Mouse (Mus musculus) intestine, embryonic 15.5 days (tissue): Measurements from ENCODE around the gene Gm21836. TPM values are rescaled to one million over a fixed set of nuclear protein-coding genes. Genes with fewer than 3 reads are reported as not detected.
"Not testable (repeated sequence)": the region's sequence is repeated elsewhere in the genome, so short reads cannot be mapped to it uniquely, and the experiment has no call there.

Experiments used
- ATAC-seq: fragments of 200-750 bp; cut with Nextera tagmentation; 2 replicates; pipeline ENCODE4 v1.8.0; 2017; ENCODE audit warnings: moderate TSS enrichment, moderate library complexity
- H3K27ac ChIP-seq: fragments of 300-500 bp; sonication (generic); 2 replicates; pipeline ENCODE4 v1.5.1; 2015; ENCODE audit warnings: mild to moderate bottlenecking, inconsistent platforms
- H3K27me3 ChIP-seq: fragments of 300-500 bp; sonication (generic); replicated peaks from 2 replicates; pipeline ENCODE4 v1.6.1; 2015; ENCODE audit warnings: inconsistent platforms
- H3K36me3 ChIP-seq: fragments of 300-500 bp; sonication (generic); 2 replicates; pipeline ENCODE4 v1.6.1; 2015; ENCODE audit warnings: inconsistent platforms
- H3K4me1 ChIP-seq: fragments of 300-500 bp; sonication (generic); replicated peaks from 2 replicates; pipeline ENCODE4 v1.6.1; 2015; ENCODE audit warnings: inconsistent platforms
- H3K4me2 ChIP-seq: fragments of 300-500 bp; sonication (generic); replicated peaks from 2 replicates; pipeline ENCODE4 v1.6.1; 2015; ENCODE audit warnings: mild to moderate bottlenecking, inconsistent platforms
- H3K4me3 ChIP-seq: fragments of 300-500 bp; sonication (generic); replicated peaks from 2 replicates; pipeline ENCODE4 v1.5.1; 2015; ENCODE audit warnings: inconsistent platforms
- H3K9ac ChIP-seq: fragments of 300-500 bp; sonication (generic); 2 replicates; pipeline ENCODE4 v1.6.1; 2015; ENCODE audit warnings: inconsistent platforms
- H3K9me3 ChIP-seq: fragments of 300-500 bp; sonication (generic); 2 replicates; pipeline ENCODE4 v1.6.1; 2016; ENCODE audit warnings: inconsistent platforms
- WGBS: fragments of 180-500 bp; shearing (Covaris S2); methylation state at CpG from one replicate; pipeline ENCODE4 v1.1.7; 2015; 5-methylcytosine and 5-hydroxymethylcytosine counted together
- polyA plus RNA-seq: library from polyadenylated mRNA; unstranded; fragments of >200 nt; fragmentation: Nextera tagmentation; extraction: Ambion mirVana; gene quantifications from 2 replicates; pipeline ENCODE4 v1.2.1, GENCODE M21; 2015

Gene Gm21836
- not detected in 2 replicates for polyA plus RNA-seq

- H3K4me1 ChIP-seq, ATAC-seq, H3K36me3 ChIP-seq, H3K27ac ChIP-seq, H3K4me3 ChIP-seq, H3K9me3 ChIP-seq, H3K9ac ChIP-seq, H3K4me2 ChIP-seq, H3K27me3 ChIP-seq: not testable (repeated sequence)
- WGBS: 81% methylated on average over 2 of the region's 2 CpGs
These were observed at the start of gene Gm21836 for GRCm38 (mm10) chr9:124493693-124494092. Gene Gm21836 (minus strand): TSS chr9:124493793.

- not testable (repeated sequence) for H3K27ac ChIP-seq, H3K36me3 ChIP-seq, H3K4me3 ChIP-seq, H3K4me1 ChIP-seq, ATAC-seq, H3K9me3 ChIP-seq, H3K27me3 ChIP-seq, H3K4me2 ChIP-seq, H3K9ac ChIP-seq
- WGBS: 53% methylated on average over 13 of the region's 15 CpGs
These were observed 13.1 kb downstream of the Gm21836 start for GRCm38 (mm10) chr9:124480361-124480980.

GRCm38 (mm10) chr9:124478081-124478480 is 15.5 kb downstream of the Gm21836 start:
- H3K36me3 ChIP-seq: peaks cover 8% of the 10 kb centered on the region
- 59% methylated on average over 3 of the region's 3 CpGs for WGBS
- no peaks in the 10 kb centered on the region for H3K9me3 ChIP-seq
- no peak overlapping the region for H3K9ac ChIP-seq
- ATAC-seq: peak; percentile 50; the same call in 1 of the 2 replicates
- no peaks in the 10 kb centered on the region for H3K4me1 ChIP-seq
- no peak overlapping the region for H3K4me2 ChIP-seq
- H3K27ac ChIP-seq: no peak overlapping the region
- H3K27me3 ChIP-seq: no peaks in the 10 kb centered on the region
- H3K4me3 ChIP-seq: no peak overlapping the region

GRCm38 (mm10) chr9:124476096-124476902 is 17.3 kb downstream of the Gm21836 start, which contains the start of gene Ppp2r3d:
Gene Ppp2r3d (minus strand): TSS chr9:124476898.
- Histone ChIP-seq H3K27ac (no peak within 1 kb of the TSS), H3K4me1 (no peaks in the 10 kb centered on the region), H3K4me2 (no peak within 1 kb of the TSS), H3K9ac (no peak within 1 kb of the TSS), H3K27me3 (no peaks in the 10 kb centered on the region), H3K36me3 (peaks cover 8% of the 10 kb centered on the region), H3K9me3 (no peaks in the 10 kb centered on the region), H3K4me3 (no peak within 1 kb of the TSS)
- peak; percentile 50; the same call in 1 of the 2 replicates for ATAC-seq
- 97% methylated on average over 22 of the region's 22 CpGs for WGBS

- no peaks in the 10 kb centered on the region for H3K4me1 ChIP-seq
- no peak overlapping the region for H3K27ac ChIP-seq
- H3K9me3 ChIP-seq: no peaks in the 10 kb centered on the region
- H3K4me3 ChIP-seq: no peak overlapping the region
- no peak overlapping the region for H3K4me2 ChIP-seq
- no peak overlapping the region for H3K9ac ChIP-seq
- no peaks in the 10 kb centered on the region for H3K27me3 ChIP-seq
- WGBS: 90% methylated on average over 15 of the region's 15 CpGs
- ATAC-seq: no peak
- H3K36me3 ChIP-seq: peaks cover 8% of the 10 kb centered on the region
These were observed 17.9 kb downstream of the Gm21836 start for GRCm38 (mm10) chr9:124475689-124476088.

- Histone ChIP-seq H3K4me3 (no peak overlapping the region), H3K4me1 (no peaks in the 10 kb centered on the region), H3K36me3 (no peaks in the 10 kb centered on the region), H3K9me3 (no peaks in the 10 kb centered on the region), H3K4me2 (no peak overlapping the region), H3K9ac (no peak overlapping the region), H3K27me3 (no peaks in the 10 kb centered on the region), H3K27ac (no peak overlapping the region)
- ATAC-seq: peak; percentile 81
- WGBS: 5% methylated on average over 1 of the region's 1 CpGs
These were observed 37.0 kb downstream of the Gm21836 start for GRCm38 (mm10) chr9:124456572-124456971.

Other genes with a start within 250 kb of the Gm21836 start
- gene 2010315B03Rik, start 181.1 kb downstream of the Gm21836 start, polyA plus RNA-seq: 14.5 and 15.3 TPM in 2 replicates
- gene Ppp2r3d, start 16.9 kb downstream of the Gm21836 start, polyA plus RNA-seq: 135 and 148 TPM in 2 replicates